Mouse (Mus musculus): ENCODE measurements around the gene Olfr642. TPM values are rescaled to one million over a fixed set of nuclear protein-coding genes. Genes with fewer than 3 reads are reported as not detected.

Olfr642 gene
- polyA plus RNA-seq (2012), result not detected in 2 replicates

GRCm38 (mm10) chr7:104052566-104052965 is at the start of gene Olfr642:
Gene Olfr642 (minus strand): TSS chr7:104052666.

GRCm38 (mm10) chr7:104085365-104085764 is 32.9 kb upstream of the Olfr642 start, which contains the start of gene Olfr645:
Gene Olfr645 (minus strand): TSS chr7:104085465.

GRCm38 (mm10) chr7:104071769-104072168 is 19.3 kb upstream of the Olfr642 start, which contains the start of gene Olfr644:
Gene Olfr644 (minus strand): TSS chr7:104071869.

GRCm38 (mm10) chr7:104061345-104061744 is 8.9 kb upstream of the Olfr642 start, which contains the start of gene 4930516K23Rik:
Gene 4930516K23Rik (minus strand): TSS chr7:104061445.

GRCm38 (mm10) chr7:104035145-104035544 is 17.3 kb downstream of the Olfr642 start, which contains the start of gene Olfr641:
Gene Olfr641 (plus strand): TSS chr7:104035445.

GRCm38 (mm10) chr7:104025473-104025872 is 27.0 kb downstream of the Olfr642 start, which contains the start of gene Olfr640:
Gene Olfr640 (minus strand): TSS chr7:104025573.

GRCm38 (mm10) chr7:104017203-104017602 is 35.3 kb downstream of the Olfr642 start, which contains the start of gene Olfr639:
Gene Olfr639 (minus strand): TSS chr7:104017303.

GRCm38 (mm10) chr7:103998446-103998845 is 54.0 kb downstream of the Olfr642 start, which contains the start of gene Olfr638:
Gene Olfr638 (plus strand): TSS chr7:103998746.

Other genes with a start within 250 kb of the Olfr642 start
- 65.8 and 124 TPM in 2 replicates for gene Hbb-bt, start 238.7 kb downstream of the Olfr642 start, polyA plus RNA-seq (2012)
- 239 and 618 TPM in 2 replicates for gene Hbb-bs, start 224.6 kb downstream of the Olfr642 start, polyA plus RNA-seq (2012)
- not detected in 2 replicates for gene Hbb-bh2, start 212.1 kb downstream of the Olfr642 start, polyA plus RNA-seq (2012)
- not detected in 2 replicates for gene Hbb-bh1, start 209.5 kb downstream of the Olfr642 start, polyA plus RNA-seq (2012)
- not detected in 2 replicates for gene Hbb-y, start 199.4 kb downstream of the Olfr642 start, polyA plus RNA-seq (2012)
- not detected in 2 replicates for gene Olfr66, start 166.4 kb downstream of the Olfr642 start, polyA plus RNA-seq (2012)
- 0.02 TPM in 1 of 2 replicates, not detected in the other for gene Olfr64, start 158.2 kb downstream of the Olfr642 start, polyA plus RNA-seq (2012)
- not detected in 2 replicates for gene Olfr65, start 149.2 kb downstream of the Olfr642 start, polyA plus RNA-seq (2012)
- not detected in 2 replicates for gene Olfr631, start 123.8 kb downstream of the Olfr642 start, polyA plus RNA-seq (2012)
- not detected in 2 replicates for gene Olfr632, start 118.3 kb downstream of the Olfr642 start, polyA plus RNA-seq (2012)
- gene Olfr633, start 108.2 kb downstream of the Olfr642 start, polyA plus RNA-seq (2012), result not detected in 2 replicates
- 0.01 TPM in 1 of 2 replicates, not detected in the other for gene Olfr635, start 81.5 kb downstream of the Olfr642 start, polyA plus RNA-seq (2012)
- not detected in 2 replicates for gene Olfr638, start 53.9 kb downstream of the Olfr642 start, polyA plus RNA-seq (2012)
- gene Olfr639, start 35.4 kb downstream of the Olfr642 start, polyA plus RNA-seq (2012), result 0.01 TPM in 1 of 2 replicates, not detected in the other
- gene Olfr640, start 27.1 kb downstream of the Olfr642 start, polyA plus RNA-seq (2012), result not detected in 2 replicates
- gene Olfr641, start 17.2 kb downstream of the Olfr642 start, polyA plus RNA-seq (2012), result not detected in 2 replicates
- gene 4930516K23Rik, start 8.8 kb upstream of the Olfr642 start, polyA plus RNA-seq (2012), result not detected in 2 replicates
- not detected in 2 replicates for gene Olfr644, start 19.2 kb upstream of the Olfr642 start, polyA plus RNA-seq (2012)
- not detected in 2 replicates for gene Olfr645, start 32.8 kb upstream of the Olfr642 start, polyA plus RNA-seq (2012)
- 0.02 TPM in 1 of 2 replicates, not detected in the other for gene Olfr646, start 52.2 kb upstream of the Olfr642 start, polyA plus RNA-seq (2012)
- gene Ubqln5, start 77.2 kb upstream of the Olfr642 start, polyA plus RNA-seq (2012), result 0.03 TPM in 1 of 2 replicates, not detected in the other
- not detected in 2 replicates for gene Olfr643, start 84.7 kb upstream of the Olfr642 start, polyA plus RNA-seq (2012)
- not detected in 2 replicates for gene Ubqln3, start 90.6 kb upstream of the Olfr642 start, polyA plus RNA-seq (2012)
- gene Ubqlnl, start 97.9 kb upstream of the Olfr642 start, polyA plus RNA-seq (2012), result not detected in 2 replicates
- not detected in 2 replicates for gene Olfm5, start 112.2 kb upstream of the Olfr642 start, polyA plus RNA-seq (2012)
- not detected in 2 replicates for gene Olfr648, start 130.7 kb upstream of the Olfr642 start, polyA plus RNA-seq (2012)
- gene Olfr649, start 143.3 kb upstream of the Olfr642 start, polyA plus RNA-seq (2012), result not detected in 2 replicates
- gene Trim6, start 166.1 kb upstream of the Olfr642 start, polyA plus RNA-seq (2012), result 0.40 and 1.2 TPM in 2 replicates
- 0.38 and 0.74 TPM in 2 replicates for gene Trim34a, start 191.8 kb upstream of the Olfr642 start, polyA plus RNA-seq (2012)
- gene Trim5, start 235.4 kb upstream of the Olfr642 start, polyA plus RNA-seq (2012), result 0.14 and 0.16 TPM in 2 replicates

Data from megakaryocyte-erythroid progenitor cell, adult 5 weeks (primary cell).